8 mouse cellular contexts compared by ENCODE assay signal in genomic region chr7:76392941-76393817, GRCm38 (mm10).
DNase-seq lines count a peak whose midpoint lies in the region; ATAC-seq lines count a peak whose summit lies in the region.

No protein-coding gene starts in this region.

- peaks cover 18% of the 10 kb centered on the region for H3K4me1 ChIP-seq in hindbrain, embryonic 13.5 days (replicated peaks)
- H3K4me1 ChIP-seq in lung, embryonic 16.5 days (replicated peaks; ENCODE audit: control insufficient read depth, insufficient read depth, low read length): peaks cover 8% of the 10 kb centered on the region; the same call in 1 of the 2 replicates

- H3K4me2 ChIP-seq in hindbrain, embryonic 13.5 days: peak overlapping the region; percentile 49
- H3K4me2 ChIP-seq in lung, embryonic 16.5 days (ENCODE audit: low read depth, low read length): peak overlapping the region; percentile 53

- WGBS in hindbrain, embryonic 13.5 days: 7% methylated on average over 15 of the region's 15 CpGs
- WGBS in lung, embryonic 16.5 days: 9% methylated on average over 15 of the region's 15 CpGs

- DNase-seq in NIH3T3 (ENCODE audit: low read depth): peak; percentile 51
- peak; percentile 26 for DNase-seq in cerebellum, adult 8-10 months
- peak; percentile 70 to 92 for DNase-seq in frontal cortex, adult 2 months (ENCODE audit: extremely low spot score in 1 of 2, low spot score in 1 of 2)
- peak; percentile 80 to 84 for DNase-seq in layer of hippocampus, postnatal 10 days (ENCODE audit: low spot score in 2 of 2)
- DNase-seq in retina, adult 2 months (ENCODE audit: low read depth, low spot score): peak; percentile 20
- peak; percentile 37 to 72 for DNase-seq in urinary bladder, postnatal 4 days (ENCODE audit: low spot score in 2 of 2)

- H3K9me3 ChIP-seq in hindbrain, embryonic 13.5 days: no peaks in the 10 kb centered on the region
- H3K9me3 ChIP-seq in lung, embryonic 16.5 days (ENCODE audit: control insufficient read depth, low read length): no peaks in the 10 kb centered on the region

- H3K36me3 ChIP-seq in hindbrain, embryonic 13.5 days: no peaks in the 10 kb centered on the region
- H3K36me3 ChIP-seq in lung, embryonic 16.5 days (ENCODE audit: control insufficient read depth, insufficient read depth, low read length): no peaks in the 10 kb centered on the region

- no peaks in the 10 kb centered on the region for H3K27me3 ChIP-seq in hindbrain, embryonic 13.5 days
- no peaks in the 10 kb centered on the region for H3K27me3 ChIP-seq in lung, embryonic 16.5 days (ENCODE audit: control insufficient read depth, insufficient read depth, low read depth, low read length)

- H3K27ac ChIP-seq in hindbrain, embryonic 13.5 days: peak overlapping the region; percentile 64
- no peak overlapping the region for H3K27ac ChIP-seq in lung, embryonic 16.5 days (ENCODE audit: low read length)

- H3K9ac ChIP-seq in hindbrain, embryonic 13.5 days: peak overlapping the region; percentile 21; the same call in 1 of the 2 replicates
- no peak overlapping the region for H3K9ac ChIP-seq in lung, embryonic 16.5 days (ENCODE audit: low read length)

- ATAC-seq in hindbrain, embryonic 13.5 days (ENCODE audit: low FRiP score): peak; percentile 93
- peak; percentile 82 for ATAC-seq in lung, embryonic 16.5 days (ENCODE audit: low read depth)

- peak overlapping the region; percentile 31 for H3K4me3 ChIP-seq in hindbrain, embryonic 13.5 days
- peak overlapping the region; percentile 28 for H3K4me3 ChIP-seq in lung, embryonic 16.5 days (ENCODE audit: low read length)

Comparison
In these comparisons a context has a peak if more than half of its experiments do, and no peak if none do; other contexts are left out.
1. DNase-seq: peak in every context shown above with its lines; median percentile 82 in layer of hippocampus, postnatal 10 days; 81 in frontal cortex, adult 2 months; 54 in urinary bladder, postnatal 4 days; 51 in NIH3T3; 26 in cerebellum, adult 8-10 months; 20 in retina, adult 2 months.